Mouse (Mus musculus) layer of hippocampus, postnatal 36 days (tissue): ENCODE results near the gene Zfp87. TPM values are rescaled to one million over a fixed set of nuclear protein-coding genes. Genes with fewer than 3 reads are reported as not detected.
A peak's percentile ranks its signal among the peaks of the same experiment; 100 is the strongest.

Experiments
- DNase-seq, 2 experiments: peaks; one replicate each; pipeline ENCODE4 v3.0.0; 2022
- total RNA-seq, 2 experiments: library from RNA; stranded (reverse); gene quantifications; 2 replicates each; pipeline ENCODE4 v1.2.3; 2021

Gene Zfp87
- 10 to 100 TPM; 23.8 to 24.5 TPM for total RNA-seq

DNA sequence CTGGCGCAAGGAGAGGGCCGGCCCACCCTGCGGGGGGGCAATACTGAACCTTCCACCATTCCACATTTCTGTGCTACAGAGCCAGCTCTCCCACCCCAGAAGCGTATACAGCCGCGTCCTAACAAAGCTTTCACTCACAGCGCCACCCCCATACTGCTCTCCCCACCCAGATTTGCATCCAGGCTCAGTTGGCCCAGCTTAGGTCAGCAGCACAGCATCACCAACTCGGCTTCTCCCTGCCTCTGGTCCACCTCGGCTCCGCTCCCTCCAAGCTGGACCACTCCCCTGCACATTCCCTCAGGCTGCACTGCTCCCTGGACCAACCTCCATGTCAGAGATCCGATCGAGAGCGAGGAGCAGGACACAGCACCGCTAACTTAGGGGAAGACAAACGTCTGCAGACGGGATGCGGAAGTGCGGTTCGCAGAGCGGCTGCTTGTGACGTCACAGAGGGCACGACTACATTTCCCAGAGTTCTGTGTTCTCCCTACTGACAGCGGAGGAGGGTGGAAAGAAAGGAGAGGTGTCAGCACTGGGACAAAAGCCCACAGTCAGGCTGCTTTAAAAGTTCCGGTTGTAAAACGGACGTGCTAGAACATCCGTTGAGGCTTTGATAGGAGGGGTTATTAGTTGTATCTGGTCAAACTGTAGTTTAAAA lies at the start of gene Zfp87, which contains the start of gene Gm26965:
Zfp87 (minus strand) TSS at position 425 of the 658 bp plus-strand sequence.
Gm26965 (minus strand) TSS at position 399 of the 658 bp plus-strand sequence.
- DNase-seq = peak; percentile 93 to 94

DNA sequence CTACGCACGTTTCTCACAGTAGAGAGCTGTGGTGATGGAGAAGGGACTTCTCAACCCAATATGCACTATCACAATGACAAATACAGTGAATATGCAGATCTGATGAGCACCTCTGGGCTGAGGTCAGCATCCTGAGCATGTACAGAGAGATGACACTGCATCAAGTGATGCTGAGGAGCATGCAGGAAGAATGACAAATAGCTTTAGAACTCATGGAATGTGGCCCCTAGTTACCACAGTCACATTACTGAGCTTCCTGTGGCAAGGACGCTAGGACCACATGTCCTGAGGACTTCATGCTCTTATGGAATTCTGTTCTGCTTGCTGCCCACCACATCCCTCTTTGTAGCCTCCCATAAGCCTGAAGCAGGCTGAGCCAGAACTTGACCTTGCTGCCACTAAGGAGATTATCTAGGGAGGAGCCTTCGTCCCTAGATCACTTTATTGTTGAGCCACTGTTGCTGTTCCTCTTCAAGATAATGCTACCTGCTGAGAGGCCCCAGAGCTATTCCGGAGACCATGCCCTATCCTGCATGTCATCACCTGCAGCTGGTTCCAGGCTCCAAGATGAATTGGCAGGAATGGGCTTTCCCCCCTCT lies 46.7 kb upstream of the Zfp87 start:
- DNase-seq = no peak

DNA sequence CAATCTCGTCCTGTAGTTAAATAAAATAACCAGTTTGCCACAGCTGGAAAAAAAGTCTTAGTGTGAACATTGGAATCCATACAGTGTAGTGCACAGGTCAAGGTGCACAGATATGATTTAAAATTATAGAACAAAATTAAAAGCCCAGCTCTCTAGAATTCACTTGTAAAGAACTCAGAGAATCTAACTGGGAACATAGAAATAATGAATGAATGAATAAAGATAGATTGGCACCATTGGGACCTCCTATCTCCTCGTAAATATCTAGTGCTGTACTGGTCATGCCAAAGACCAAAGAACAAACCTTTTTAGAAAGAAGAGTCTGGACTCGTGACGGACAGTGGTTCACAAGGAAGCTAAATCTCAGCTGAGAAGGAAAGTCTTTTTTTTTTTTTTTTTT lies 27.8 kb upstream of the Zfp87 start, which contains the start of gene Zfp748:
Zfp748 (minus strand) TSS at position 101 of the 400 bp plus-strand sequence.
- DNase-seq = no peak

- DNase-seq = peak; percentile 88 to 89
Measured at GRCm38 (mm10) chr13:67552505-67553346, 26.7 kb upstream of the Zfp87 start.

DNA sequence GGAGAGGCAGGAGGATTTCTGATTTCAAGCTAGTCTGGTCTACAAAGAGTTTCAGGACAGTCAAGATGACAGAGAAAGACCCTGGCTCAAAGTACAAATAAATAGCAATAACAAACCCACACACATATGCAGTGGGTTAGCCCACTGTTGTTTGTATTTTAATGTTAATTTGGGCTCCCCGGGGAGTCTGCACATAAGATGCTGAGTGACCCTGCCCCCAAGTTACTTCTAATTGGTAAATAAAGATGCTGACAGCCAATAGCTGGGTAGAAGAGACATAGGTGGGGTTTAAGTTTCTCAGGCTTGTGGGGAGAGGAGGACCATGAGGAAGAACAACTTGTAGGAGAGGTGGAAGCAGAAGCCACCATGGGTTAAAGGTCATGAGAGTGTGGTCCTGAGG lies 20.0 kb upstream of the Zfp87 start:
- no peak for DNase-seq

- no peak for DNase-seq
Measured at GRCm38 (mm10) chr13:67527049-67527730, 1.2 kb upstream of the Zfp87 start.

- no peak for DNase-seq
Measured at GRCm38 (mm10) chr13:67500908-67501307, 25.1 kb downstream of the Zfp87 start.

DNA sequence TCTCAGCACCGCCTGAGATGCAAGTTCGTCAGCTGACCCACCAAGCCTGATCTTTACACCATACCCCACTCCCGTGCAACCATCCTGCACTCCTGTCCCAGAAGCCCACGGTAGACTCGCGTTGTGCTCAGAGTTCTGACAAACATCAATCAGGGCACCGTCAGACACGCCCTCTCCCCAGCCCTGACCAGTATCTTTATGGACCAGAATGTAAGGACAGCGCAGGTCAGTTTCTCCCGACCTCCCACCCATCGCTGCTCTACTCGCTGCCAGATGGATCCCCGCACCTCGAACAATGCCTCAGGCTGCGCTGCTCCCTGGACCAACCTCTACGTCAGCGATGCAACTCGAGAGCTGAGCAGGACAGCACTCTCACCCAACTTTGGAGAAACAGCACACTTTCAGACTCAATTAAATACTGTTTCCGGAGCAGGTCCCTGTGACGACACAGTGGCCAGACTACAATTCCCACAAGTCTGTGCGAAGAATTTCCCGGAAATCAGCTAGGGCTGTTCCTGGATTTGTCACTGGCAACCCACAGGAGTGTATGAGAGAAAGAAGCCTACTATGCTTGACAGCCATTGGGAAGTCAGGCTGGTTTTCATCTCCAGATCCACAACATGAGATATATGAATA lies 25.8 kb downstream of the Zfp87 start, which contains the start of gene Zfp58:
Zfp58 (minus strand) TSS at position 472 of the 636 bp plus-strand sequence.
- DNase-seq = peak; percentile 86 to 88

- DNase-seq = no peak
Measured at GRCm38 (mm10) chr13:67495631-67496030, 30.3 kb downstream of the Zfp87 start.

GRCm38 (mm10) chr13:67484424-67484811 lies 41.6 kb downstream of the Zfp87 start:
- DNase-seq = no peak

DNA sequence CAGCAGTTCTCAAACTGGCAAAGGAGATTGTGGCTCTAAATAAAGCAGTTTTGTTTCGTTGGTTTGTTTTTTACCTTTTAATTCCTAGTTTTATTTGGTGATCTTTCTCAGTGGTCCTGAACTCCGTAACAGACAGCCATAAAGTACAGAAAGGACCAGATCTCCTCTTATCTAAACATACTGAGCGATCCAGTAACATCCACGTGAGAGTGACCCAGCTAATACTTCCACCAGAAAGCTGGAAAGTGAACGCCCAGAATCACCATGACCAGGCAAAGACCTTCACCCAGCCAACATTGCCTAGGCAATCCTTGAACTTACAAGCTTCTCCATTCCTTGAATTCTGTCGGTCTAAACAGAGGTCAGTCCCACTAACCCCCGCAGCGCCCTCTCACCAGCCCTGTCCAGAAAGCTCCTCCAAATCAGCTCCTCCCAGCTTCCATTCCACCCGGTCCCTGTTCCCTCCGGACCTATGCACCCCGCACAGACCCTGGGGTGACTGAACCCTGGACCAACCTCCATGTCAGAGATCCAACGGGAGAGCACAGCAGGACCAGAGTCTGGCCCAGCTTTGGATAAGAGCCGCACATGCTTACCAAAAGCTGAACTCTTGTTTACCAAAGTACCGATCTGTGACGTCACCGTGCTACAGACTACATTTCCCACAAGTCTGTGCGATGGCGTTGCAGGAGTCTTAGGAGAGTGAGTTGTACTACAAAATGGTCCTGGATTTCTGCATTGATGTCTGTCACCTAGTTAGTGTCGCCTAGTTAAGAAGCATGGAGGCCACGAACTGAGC lies 42.2 kb downstream of the Zfp87 start, which contains the start of gene Zfp874b:
Zfp874b (minus strand) TSS at position 634 of the 799 bp plus-strand sequence.
- peak; percentile 83 to 88 for DNase-seq

- no peak for DNase-seq
Measured at GRCm38 (mm10) chr13:67481528-67481927, 44.4 kb downstream of the Zfp87 start.

DNA sequence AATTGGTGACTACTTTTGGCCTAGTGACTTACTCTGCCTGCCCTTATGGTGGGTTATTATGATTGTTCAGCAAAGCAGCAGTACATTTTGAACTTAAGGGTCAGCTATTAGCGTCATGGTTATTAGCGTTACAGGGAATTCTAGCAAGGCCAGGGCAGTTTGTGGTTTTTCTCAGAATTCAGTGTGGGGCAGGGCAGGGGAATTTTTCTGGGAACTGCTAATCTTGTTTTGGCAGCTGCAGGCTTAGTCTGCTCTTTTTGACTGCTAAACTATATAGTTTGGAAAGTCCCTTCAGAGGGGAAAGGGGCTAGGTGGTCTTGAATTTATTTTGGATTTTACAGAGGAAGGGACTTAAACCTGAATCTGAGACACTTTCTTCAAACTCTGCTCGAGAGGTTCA lies 56.7 kb downstream of the Zfp87 start:
- DNase-seq = no peak

Other genes with a start within 250 kb of the Zfp87 start
- 10 to 100 TPM; 20.8 to 21.5 TPM for gene Zfp458, start 247.7 kb downstream of the Zfp87 start, total RNA-seq
- 1 to 10 TPM; 4.6 to 5.8 TPM for gene Zfp457, start 219.7 kb downstream of the Zfp87 start, total RNA-seq
- 1 to 10 TPM; 3.0 to 3.3 TPM for gene Zfp595, start 193.6 kb downstream of the Zfp87 start, total RNA-seq
- gene Gm28044, start 165.6 kb downstream of the Zfp87 start, total RNA-seq = 1 to 10 TPM; 1.9 to 2.4 TPM
- 1 to 10 TPM in 1 of 2 experiments, under 1 TPM in 1; 1.00 to 1.1 TPM for gene Zfp953, start 165.6 kb downstream of the Zfp87 start, total RNA-seq
- gene Gm28041, start 150.4 kb downstream of the Zfp87 start, total RNA-seq = under 1 TPM; 0.50 to 0.56 TPM
- gene Zfp456, start 150.4 kb downstream of the Zfp87 start, total RNA-seq = under 1 TPM; 0.77 to 0.88 TPM
- gene Zfp429, start 126.4 kb downstream of the Zfp87 start, total RNA-seq = 1 to 10 TPM; 2.4 TPM
- 1 to 10 TPM; 2.5 to 2.9 TPM for gene Zfp459, start 104.8 kb downstream of the Zfp87 start, total RNA-seq
- 10 to 100 TPM; 14.3 to 15.7 TPM for gene Zfp874a, start 74.6 kb downstream of the Zfp87 start, total RNA-seq
- 10 to 100 TPM; 18.4 to 20.2 TPM for gene Zfp874b, start 41.9 kb downstream of the Zfp87 start, total RNA-seq
- gene Zfp58, start 25.6 kb downstream of the Zfp87 start, total RNA-seq = 1 to 10 TPM; 8.3 to 8.4 TPM
- 1 to 10 TPM in 1 of 2 experiments, not detected in 1; 1.2 TPM for gene Gm26965, start within 50 bp of the Zfp87 start, total RNA-seq
- 10 to 100 TPM in 1 of 2 experiments, 1 to 10 TPM in 1; 9.9 to 10.8 TPM for gene Zfp748, start 27.7 kb upstream of the Zfp87 start, total RNA-seq
- 10 to 100 TPM in 1 of 2 experiments, 1 to 10 TPM in 1; 8.2 to 10.3 TPM for gene Zfp729b, start 83.5 kb upstream of the Zfp87 start, total RNA-seq
- 1 to 10 TPM in 1 of 2 experiments, under 1 TPM in 1; 0.20 to 1.8 TPM for gene Gm49345, start 111.6 kb upstream of the Zfp87 start, total RNA-seq
- gene Zfp729a, start 111.6 kb upstream of the Zfp87 start, total RNA-seq = 1 to 10 TPM; 8.9 to 9.0 TPM
- gene Zfp738, start 160.9 kb upstream of the Zfp87 start, total RNA-seq = 10 to 100 TPM; 23.5 to 28.6 TPM
- 10 to 100 TPM; 12.5 to 14.6 TPM for gene Zfp65, start 203.0 kb upstream of the Zfp87 start, total RNA-seq
- 1 to 10 TPM; 5.9 to 6.6 TPM for gene Zfp85, start 229.1 kb upstream of the Zfp87 start, total RNA-seq